Mouse (Mus musculus) liver, postnatal 0 days (tissue): ENCODE results near the gene Slc4a3. TPM values are rescaled to one million over a fixed set of nuclear protein-coding genes. Genes with fewer than 3 reads are reported as not detected.
A peak's percentile ranks its signal among the peaks of the same experiment; 100 is the strongest.

Source experiments
- ATAC-seq: fragments of 200-750 bp; cut with Nextera tagmentation; 2 replicates; pipeline ENCODE4 v1.8.0; 2017; ENCODE audit warnings: mild to moderate bottlenecking, moderate library complexity
- DNase-seq: peaks from one replicate; pipeline ENCODE4 v3.0.0-alpha.2; 2016
- H3K27ac ChIP-seq: fragments of 300-500 bp; sonication (generic); 2 replicates; pipeline ENCODE4 v1.5.1; 2014; ENCODE audit warnings: antibody characterized with exemption, moderate library complexity, mild to moderate bottlenecking, low read depth
- H3K27me3 ChIP-seq: fragments of 300-500 bp; sonication (generic); 2 replicates; pipeline ENCODE4 v1.6.1; 2014; ENCODE audit warnings: low read length, control low read depth, mixed read lengths; ENCODE audit not compliant: insufficient read depth
- H3K36me3 ChIP-seq: fragments of 300-500 bp; sonication (generic); replicated peaks from 2 replicates; pipeline ENCODE4 v1.6.1; 2014; ENCODE audit warnings: mild to moderate bottlenecking, control low read depth, low read length, moderate library complexity, mixed read lengths; ENCODE audit not compliant: insufficient read depth
- H3K4me1 ChIP-seq: fragments of 300-500 bp; sonication (generic); 2 replicates; pipeline ENCODE4 v1.6.1; 2014; ENCODE audit warnings: antibody characterized with exemption, mild to moderate bottlenecking, control low read depth; ENCODE audit not compliant: insufficient read depth
- H3K4me2 ChIP-seq: fragments of 300-500 bp; sonication (generic); 2 replicates; pipeline ENCODE4 v1.6.1; 2014; ENCODE audit warnings: low read depth, mild to moderate bottlenecking, low read length, moderate library complexity, mixed read lengths
- H3K4me3 ChIP-seq: fragments of 300-500 bp; sonication (generic); 2 replicates; pipeline ENCODE4 v1.5.1; 2014; ENCODE audit warnings: low read depth, low read length
- H3K9ac ChIP-seq: fragments of 300-500 bp; sonication (generic); replicated peaks from 2 replicates; pipeline ENCODE4 v1.6.1; 2014; ENCODE audit warnings: mild to moderate bottlenecking, moderate library complexity
- H3K9me3 ChIP-seq: fragments of 300-500 bp; sonication (generic); 2 replicates; pipeline ENCODE4 v1.6.1; 2016; ENCODE audit warnings: mild to moderate bottlenecking, control low read depth, low read length, mixed read lengths
- CTCF ChIP-seq: sonication (generic); IDR thresholded peaks from 2 replicates; pipeline ENCODE4 v1.5.1; 2016; ENCODE audit warnings: antibody characterized with exemption, low read depth
- EP300 ChIP-seq: IDR thresholded peaks from 2 replicates; pipeline ENCODE4 v1.6.1; 2016; ENCODE audit warnings: antibody characterized with exemption, low read depth, mild to moderate bottlenecking
- whole genome bisulfite sequencing: fragments of 180-500 bp; shearing (Covaris S2); extraction: QIAGEN DNeasy Blood & Tissue Kit; methylation state at CpG from one replicate; pipeline ENCODE4 v1.1.7; 2014; ENCODE audit not compliant: insufficient replicate concordance; 5-methylcytosine and 5-hydroxymethylcytosine counted together
- polyA plus RNA-seq: library from polyadenylated mRNA; unstranded; fragments of >200 nt; fragmentation: Nextera tagmentation; extraction: Ambion mirVana; gene quantifications from 2 replicates; pipeline ENCODE4 v1.2.1, GENCODE M21; 2015

Slc4a3 gene
- polyA plus RNA-seq, 1 experiment from 2014 or later = 0.42 TPM

DNA sequence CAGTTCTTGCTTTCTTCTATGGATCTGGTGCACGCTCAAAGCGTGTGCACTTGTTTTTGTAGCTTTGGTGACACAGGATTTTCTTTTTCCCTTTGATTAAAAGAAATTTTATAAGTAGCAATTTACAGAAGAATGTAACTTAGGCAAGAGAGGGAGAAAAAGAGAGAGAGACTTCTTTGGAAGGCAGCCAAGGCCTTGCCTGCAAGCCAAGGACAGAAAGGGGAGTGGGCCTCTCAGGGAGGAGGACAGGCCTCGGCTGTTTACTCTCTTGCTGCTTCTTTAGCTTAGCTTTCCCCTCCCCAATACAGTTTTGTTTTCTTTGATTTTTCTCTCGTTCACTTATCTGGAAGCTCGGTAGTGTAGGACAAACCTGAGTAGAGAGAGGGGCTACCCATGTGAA is 26.5 kb upstream of the Slc4a3 start:
- H3K9ac ChIP-seq = no peak overlapping the region

DNA sequence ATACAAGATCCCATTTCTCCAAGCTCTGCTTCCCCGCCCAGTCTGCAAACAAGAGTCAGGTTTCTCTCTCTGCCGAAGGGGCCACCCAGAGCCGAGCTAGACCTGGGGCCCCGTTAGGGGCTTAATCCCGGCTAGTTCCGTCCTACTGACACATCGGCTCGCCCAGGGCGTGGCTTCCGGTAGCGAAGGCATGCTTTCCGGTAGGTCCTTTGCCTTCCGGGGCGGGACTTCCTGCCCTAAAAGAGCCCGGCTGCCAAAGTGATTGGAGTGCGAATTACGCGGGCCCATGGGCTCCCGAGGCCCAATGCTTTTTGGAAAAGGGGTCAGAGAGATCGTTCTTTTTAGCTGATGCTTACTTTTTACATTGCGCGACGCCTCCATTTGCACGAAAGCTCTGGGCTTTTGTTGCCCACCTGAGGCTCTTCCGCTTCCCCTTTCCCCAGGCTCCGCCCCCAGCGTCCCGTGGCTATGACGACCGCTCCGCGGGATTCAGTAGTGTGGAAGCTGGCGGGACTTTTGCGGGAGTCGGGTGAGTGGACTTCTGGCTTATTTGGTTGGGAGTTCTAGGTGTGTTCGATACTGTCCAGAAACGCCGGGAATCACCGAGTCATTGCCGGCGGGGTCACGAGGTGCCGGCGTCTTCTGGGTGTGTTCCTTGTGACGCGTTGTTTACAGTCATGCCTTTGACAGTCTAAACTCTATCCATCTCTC is 24.6 kb upstream of the Slc4a3 start, which contains the start of gene Stk11ip:
Gene Stk11ip, plus strand, starts transcription at position 209 of the 711 bp plus-strand sequence.
- H3K9ac ChIP-seq = peak within 1 kb of the TSS; percentile 81
- no peaks in the 10 kb centered on the region for H3K27me3 ChIP-seq
- H3K36me3 ChIP-seq = 0 out of 2 replicates have a peak, but pooled peaks cover under 1% of the 10 kb centered on the region
- peak; percentile 98 for ATAC-seq
- H3K4me1 ChIP-seq = peaks cover 9% of the 10 kb centered on the region
- TF ChIP-seq EP300 = peak; percentile 65
- no peak for TF ChIP-seq CTCF
- peak within 1 kb of the TSS; percentile 93 for H3K27ac ChIP-seq
- peak; percentile 95 for DNase-seq
- peak within 1 kb of the TSS; percentile 81 for H3K4me3 ChIP-seq
- WGBS = under 1% methylated on average over 46 of the region's 46 CpGs
- H3K9me3 ChIP-seq = no peaks in the 10 kb centered on the region
- peak within 1 kb of the TSS; percentile 83 for H3K4me2 ChIP-seq

More for the DNA sequence above, 26.5 kb upstream of the Slc4a3 start:
- no peaks in the 10 kb centered on the region for H3K27me3 ChIP-seq
- TF ChIP-seq EP300 (no peak), CTCF (no peak)
- H3K4me3 ChIP-seq = no peak overlapping the region
- no peak overlapping the region for H3K4me2 ChIP-seq
- ATAC-seq = no peak
- H3K9me3 ChIP-seq = no peaks in the 10 kb centered on the region
- DNase-seq = no peak
- H3K36me3 ChIP-seq = no peaks in the 10 kb centered on the region
- no peak overlapping the region for H3K27ac ChIP-seq
- WGBS = 67% methylated on average over 5 of the region's 5 CpGs
- peaks cover 9% of the 10 kb centered on the region for H3K4me1 ChIP-seq

DNA sequence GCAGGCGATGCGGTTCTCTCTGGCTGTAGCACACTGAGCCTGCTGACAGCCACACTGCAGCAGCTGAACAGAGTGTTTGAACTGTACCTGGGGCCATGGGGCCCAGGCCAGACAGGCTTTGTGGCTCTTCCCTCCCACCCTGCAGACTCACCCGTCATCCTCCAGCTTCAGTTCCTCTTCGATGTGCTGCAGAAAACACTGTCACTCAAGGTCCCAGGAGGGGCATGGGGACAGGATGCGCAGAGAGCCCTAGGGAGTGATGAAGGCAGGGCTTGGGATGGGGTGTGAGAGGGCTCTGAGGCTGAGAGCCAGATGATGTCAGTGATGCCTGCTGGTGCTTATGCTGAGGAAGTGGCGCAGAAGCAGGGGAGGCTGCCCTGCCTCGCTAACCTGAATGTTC is 21.4 kb upstream of the Slc4a3 start:
- no peak for ATAC-seq
- H3K27me3 ChIP-seq = no peaks in the 10 kb centered on the region
- no peak for TF ChIP-seq CTCF
- H3K9ac ChIP-seq = no peak overlapping the region
- no peak overlapping the region for H3K4me2 ChIP-seq
- DNase-seq = peak; percentile 49
- H3K4me1 ChIP-seq = peaks cover 9% of the 10 kb centered on the region
- peaks cover 14% of the 10 kb centered on the region; the same call in 1 of the 2 replicates for H3K36me3 ChIP-seq
- H3K4me3 ChIP-seq = no peak overlapping the region
- no peaks in the 10 kb centered on the region for H3K9me3 ChIP-seq
- H3K27ac ChIP-seq = no peak overlapping the region
- WGBS = 57% methylated on average over 7 of the region's 7 CpGs

DNA sequence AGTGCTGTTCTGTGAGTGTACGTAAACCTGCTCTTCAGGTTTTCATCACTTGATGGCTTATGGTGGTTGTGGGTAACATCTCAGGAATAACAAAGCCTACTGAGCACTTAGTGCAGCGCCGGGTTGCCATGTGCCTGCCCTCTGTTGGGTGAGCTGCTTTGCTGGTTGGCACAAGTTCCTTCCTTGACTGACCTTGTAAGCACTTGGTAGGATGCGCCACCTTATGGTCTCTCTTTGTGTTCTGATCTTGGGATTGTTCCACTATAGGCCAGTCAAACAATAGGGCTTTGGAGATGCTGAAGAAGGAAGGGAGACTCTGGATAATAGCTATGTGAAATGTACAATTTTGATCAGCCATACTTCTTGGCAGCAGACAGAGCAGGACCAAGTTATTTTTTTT is 15.5 kb upstream of the Slc4a3 start:
- H3K4me2 ChIP-seq = no peak overlapping the region
- ATAC-seq (no peak), DNase-seq (no peak)
- no peak overlapping the region for H3K27ac ChIP-seq
- no peaks in the 10 kb centered on the region for H3K9me3 ChIP-seq
- TF ChIP-seq EP300 (no peak), CTCF (peak; percentile 25; the same call in 1 of the 2 replicates)
- no peaks in the 10 kb centered on the region for H3K27me3 ChIP-seq
- no peak overlapping the region for H3K4me3 ChIP-seq
- no peaks in the 10 kb centered on the region for H3K4me1 ChIP-seq
- H3K9ac ChIP-seq = no peak overlapping the region
- 77% methylated on average over 4 of the region's 4 CpGs for WGBS
- H3K36me3 ChIP-seq = peaks cover 34% of the 10 kb centered on the region

DNA sequence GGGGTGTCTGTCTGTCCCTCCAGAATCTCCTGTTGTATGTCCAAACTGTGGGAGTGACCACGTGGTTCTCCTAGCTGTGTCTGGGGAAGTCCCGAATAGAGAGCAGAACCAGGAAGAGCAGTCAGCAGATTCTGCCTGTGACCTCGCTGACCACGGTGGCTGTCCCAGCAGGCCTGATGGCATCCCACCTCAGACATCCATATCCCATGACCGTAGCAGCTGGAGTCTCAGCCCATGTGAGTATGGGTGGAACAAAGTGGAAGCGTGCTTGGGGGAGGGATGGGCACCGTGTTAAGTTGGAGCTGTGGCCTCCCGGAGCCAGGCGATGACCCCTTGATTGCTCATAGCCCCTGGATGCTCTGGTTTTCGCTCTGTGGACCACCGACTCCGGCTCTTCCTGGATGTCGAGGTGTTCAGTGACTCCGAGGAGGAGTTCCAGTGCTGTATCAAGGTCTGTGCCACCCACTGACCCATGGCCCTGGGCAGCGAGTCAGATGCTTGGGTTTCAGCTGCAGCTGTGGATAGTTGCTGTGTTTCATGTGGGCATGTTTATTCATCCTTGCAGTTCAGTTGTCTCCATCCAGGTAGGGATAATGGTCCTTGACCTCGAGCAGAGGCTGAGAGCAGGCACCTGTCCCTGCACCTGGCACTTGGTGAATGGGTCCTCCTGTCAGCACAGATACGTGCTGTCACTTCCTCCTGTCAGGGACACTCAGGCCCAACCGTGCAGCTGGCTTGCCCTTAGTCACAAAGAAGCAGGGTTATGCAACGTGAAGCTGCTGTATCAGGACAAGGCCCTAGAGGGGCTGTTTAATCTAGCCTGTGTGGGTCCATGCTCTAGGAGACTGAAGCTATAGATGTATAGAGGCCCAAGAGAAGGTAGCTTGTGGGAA is 13.5 kb upstream of the Slc4a3 start:
- H3K36me3 ChIP-seq = peaks cover 28% of the 10 kb centered on the region
- no peak overlapping the region for H3K4me2 ChIP-seq
- no peaks in the 10 kb centered on the region for H3K4me1 ChIP-seq
- DNase-seq (no peak), ATAC-seq (no peak)
- H3K9ac ChIP-seq = no peak overlapping the region
- 75% methylated on average over 19 of the region's 19 CpGs for WGBS
- TF ChIP-seq CTCF (no peak), EP300 (no peak)
- no peak overlapping the region for H3K27ac ChIP-seq
- H3K9me3 ChIP-seq = no peaks in the 10 kb centered on the region
- no peak overlapping the region for H3K4me3 ChIP-seq
- no peaks in the 10 kb centered on the region for H3K27me3 ChIP-seq
